Mouse (Mus musculus): ENCODE data around the gene Wbp4.

DNA sequence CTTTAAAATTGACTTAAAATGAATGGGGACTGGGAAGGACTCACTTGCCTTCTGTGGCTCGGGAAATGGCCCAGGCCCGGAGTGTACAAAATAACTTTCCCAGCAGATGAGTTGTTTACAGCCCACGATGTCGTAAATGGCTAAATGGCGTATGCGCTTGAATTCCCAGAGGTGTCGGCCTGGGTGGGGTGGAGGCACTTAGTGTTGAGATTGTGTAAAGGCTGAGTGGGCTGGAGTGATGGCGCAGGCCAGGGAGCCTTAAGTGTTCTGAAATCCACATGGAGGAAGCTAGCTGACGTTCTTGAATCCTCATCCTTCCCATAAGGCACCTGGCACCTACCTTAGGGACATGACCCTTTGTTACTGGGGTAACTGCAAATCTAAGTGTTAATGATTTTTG is 7.2 kb upstream of the Wbp4 start:
- TF ChIP-seq MXI1 (IDR thresholded peaks at IDR 0.05; ENCODE audit: low read depth, low read length) (no peak), POLR2A (IDR thresholded peaks at IDR 0.05; ENCODE audit: low read depth, low read length) (no peak), CTCF (conservative IDR thresholded peaks at IDR 0.05 in 1 of 2, IDR thresholded peaks at IDR 0.05 in 1 of 2; ENCODE audit: low read depth in 2 of 2, low read length in 2 of 2) (no peak), RCOR1 (conservative IDR thresholded peaks at IDR 0.05; ENCODE audit: low read depth, low read length) (no peak), SIN3A (IDR thresholded peaks at IDR 0.05; ENCODE audit: low read length) (no peak)

Measured in CH12.LX (cell line).